Mouse (Mus musculus) c-Kit-positive CD71-positive TER-119-positive erythroid progenitor cells, embryonic 14.5 days (primary cell): ENCODE results near the gene Kcmf1.
"Not testable (repeated sequence)": the region's sequence is repeated elsewhere in the genome, so short reads cannot be mapped to it uniquely, and the experiment has no call there.

Experiments used
- DNase-seq: peaks from one replicate; pipeline ENCODE4 v3.0.0-alpha.2; 2013; ENCODE audit warnings: low spot score

Kcmf1 gene

GRCm38 (mm10) chr6:72841986-72842502 lies 57.7 kb downstream of the Kcmf1 start:
- DNase-seq, result no peak

GRCm38 (mm10) chr6:72840867-72841780 lies 58.7 kb downstream of the Kcmf1 start:
- no peak for DNase-seq

- DNase-seq, result no peak
Observed at GRCm38 (mm10) chr6:72837756-72838155, 62.0 kb downstream of the Kcmf1 start.

- DNase-seq, result no peak
Observed at GRCm38 (mm10) chr6:72834518-72834917, 65.3 kb downstream of the Kcmf1 start.

GRCm38 (mm10) chr6:72831858-72832257 lies 67.9 kb downstream of the Kcmf1 start:
- no peak for DNase-seq

- peak; percentile 27 for DNase-seq
Observed at GRCm38 (mm10) chr6:72831276-72831675, 68.5 kb downstream of the Kcmf1 start.

- peak; percentile 14 for DNase-seq
Observed at GRCm38 (mm10) chr6:72828857-72829256, 70.9 kb downstream of the Kcmf1 start.

- DNase-seq, result not testable (repeated sequence)
Observed at GRCm38 (mm10) chr6:72828037-72828436, 71.7 kb downstream of the Kcmf1 start.

GRCm38 (mm10) chr6:72825762-72826161 lies 74.0 kb downstream of the Kcmf1 start:
- no peak for DNase-seq

- DNase-seq, result no peak
Observed at GRCm38 (mm10) chr6:72824971-72825737, 74.6 kb downstream of the Kcmf1 start.

GRCm38 (mm10) chr6:72813456-72813855 lies 86.3 kb downstream of the Kcmf1 start:
- no peak for DNase-seq

- DNase-seq, result no peak
Observed at GRCm38 (mm10) chr6:72810248-72810647, 89.5 kb downstream of the Kcmf1 start.

GRCm38 (mm10) chr6:72809522-72810149 lies 90.1 kb downstream of the Kcmf1 start:
- no peak for DNase-seq

GRCm38 (mm10) chr6:72808342-72808741 lies 91.4 kb downstream of the Kcmf1 start:
- no peak for DNase-seq

GRCm38 (mm10) chr6:72803669-72804068 lies 96.1 kb downstream of the Kcmf1 start:
- no peak for DNase-seq

GRCm38 (mm10) chr6:72802119-72802518 lies 97.7 kb downstream of the Kcmf1 start:
- no peak for DNase-seq

- DNase-seq, result no peak
Observed at GRCm38 (mm10) chr6:72800641-72801040, 99.1 kb downstream of the Kcmf1 start.

GRCm38 (mm10) chr6:72797763-72798162 lies 102.0 kb downstream of the Kcmf1 start:
- DNase-seq, result no peak

GRCm38 (mm10) chr6:72795444-72795843 lies 104.3 kb downstream of the Kcmf1 start:
- DNase-seq, result no peak

- DNase-seq, result no peak
Observed at GRCm38 (mm10) chr6:72794870-72795269, 104.9 kb downstream of the Kcmf1 start.

- no peak for DNase-seq
Observed at GRCm38 (mm10) chr6:72792641-72793040, 107.1 kb downstream of the Kcmf1 start.
